Mouse (Mus musculus) neural tube, embryonic 13.5 days (tissue): ENCODE measurements at regions not wholly inside any gene's neighbourhood (a gene's known extent, or its start where the extent isn't known, plus 50 kb on each side); places are given as distances from the start of the nearest gene placed in this dataset.

ENCODE experiments used
- ATAC-seq: fragments of 200-750 bp; cut with Nextera tagmentation; 2 replicates; pipeline ENCODE4 v1.8.0; 2017; ENCODE audit warnings: low read depth, mild to moderate bottlenecking, moderate TSS enrichment, moderate library complexity
- H3K27ac ChIP-seq: fragments of 300-500 bp; sonication (generic); replicated peaks from 2 replicates; pipeline ENCODE4 v1.5.1; 2015; ENCODE audit warnings: moderate library complexity, mild to moderate bottlenecking, inconsistent platforms
- H3K27me3 ChIP-seq: fragments of 300-500 bp; sonication (generic); 2 replicates; pipeline ENCODE4 v1.6.1; 2015; ENCODE audit warnings: mild to moderate bottlenecking, inconsistent platforms
- H3K36me3 ChIP-seq: fragments of 300-500 bp; sonication (generic); 2 replicates; pipeline ENCODE4 v1.6.1; 2015; ENCODE audit warnings: mild to moderate bottlenecking, inconsistent platforms
- H3K4me1 ChIP-seq: fragments of 300-500 bp; sonication (generic); replicated peaks from 2 replicates; pipeline ENCODE4 v1.6.1; 2015; ENCODE audit warnings: inconsistent platforms
- H3K4me2 ChIP-seq: fragments of 300-500 bp; sonication (generic); 2 replicates; pipeline ENCODE4 v1.6.1; 2015; ENCODE audit warnings: inconsistent platforms, mild to moderate bottlenecking, moderate library complexity
- H3K4me3 ChIP-seq: fragments of 300-500 bp; sonication (generic); 2 replicates; pipeline ENCODE4 v1.5.1; 2015; ENCODE audit warnings: mild to moderate bottlenecking, inconsistent platforms
- H3K9ac ChIP-seq: fragments of 300-500 bp; sonication (generic); 2 replicates; pipeline ENCODE4 v1.6.1; 2015; ENCODE audit warnings: moderate library complexity, mild to moderate bottlenecking, inconsistent platforms
- H3K9me3 ChIP-seq: fragments of 300-500 bp; sonication (generic); 2 replicates; pipeline ENCODE4 v1.6.1; 2016; ENCODE audit warnings: inconsistent platforms
- WGBS: fragments of 180-500 bp; shearing (Covaris S2); methylation state at CpG from one replicate; pipeline ENCODE4 v1.1.7; 2015; 5-methylcytosine and 5-hydroxymethylcytosine counted together

GRCm38 (mm10) chr11:24925135-24925534 is 847.3 kb downstream of the Bcl11a start:
- Histone ChIP-seq H3K4me3 (no peak overlapping the region), H3K9ac (no peak overlapping the region), H3K4me2 (no peak overlapping the region), H3K36me3 (no peaks in the 10 kb centered on the region), H3K4me1 (no peaks in the 10 kb centered on the region), H3K27me3 (no peaks in the 10 kb centered on the region), H3K9me3 (no peaks in the 10 kb centered on the region), H3K27ac (no peak overlapping the region)
- no peak for ATAC-seq

GRCm38 (mm10) chr11:24943646-24944045 is 865.8 kb downstream of the Bcl11a start:
- H3K9ac ChIP-seq: no peak overlapping the region
- ATAC-seq: no peak
- H3K4me3 ChIP-seq: no peak overlapping the region
- H3K9me3 ChIP-seq: no peaks in the 10 kb centered on the region
- H3K27me3 ChIP-seq: no peaks in the 10 kb centered on the region
- H3K4me1 ChIP-seq: no peaks in the 10 kb centered on the region
- no peaks in the 10 kb centered on the region for H3K36me3 ChIP-seq
- no peak overlapping the region for H3K27ac ChIP-seq
- H3K4me2 ChIP-seq: no peak overlapping the region

GRCm38 (mm10) chr11:24951161-24951560 is 873.3 kb downstream of the Bcl11a start:
- ATAC-seq: no peak
- H3K4me1 ChIP-seq: no peaks in the 10 kb centered on the region
- H3K9me3 ChIP-seq: peaks cover 3% of the 10 kb centered on the region; the same call in 1 of the 2 replicates

GRCm38 (mm10) chr11:24972359-24972758 is 894.5 kb downstream of the Bcl11a start:
- no peak for ATAC-seq
- WGBS: 78% methylated on average over 2 of the region's 2 CpGs

More at GRCm38 (mm10) chr11:24951161-24951560, 873.3 kb downstream of the Bcl11a start:
- Histone ChIP-seq H3K9ac (no peak overlapping the region), H3K36me3 (no peaks in the 10 kb centered on the region), H3K4me2 (no peak overlapping the region), H3K4me3 (no peak overlapping the region), H3K27ac (no peak overlapping the region), H3K27me3 (no peaks in the 10 kb centered on the region)
- WGBS: 69% methylated on average over 1 of the region's 1 CpGs

GRCm38 (mm10) chr11:24980193-24980665 is 902.4 kb downstream of the Bcl11a start:
- Histone ChIP-seq H3K4me2 (peak overlapping the region; percentile 23), H3K27ac (peak overlapping the region; percentile 35)
- ATAC-seq: 0 out of 2 replicates have a peak, but pooled peaks have one; percentile 32

More at GRCm38 (mm10) chr11:24972359-24972758, 894.5 kb downstream of the Bcl11a start:
- H3K36me3 ChIP-seq: no peaks in the 10 kb centered on the region
- no peak overlapping the region for H3K4me2 ChIP-seq
- no peaks in the 10 kb centered on the region for H3K27me3 ChIP-seq
- no peak overlapping the region for H3K9ac ChIP-seq
- H3K4me1 ChIP-seq: no peaks in the 10 kb centered on the region
- H3K27ac ChIP-seq: no peak overlapping the region
- H3K4me3 ChIP-seq: no peak overlapping the region
- no peaks in the 10 kb centered on the region for H3K9me3 ChIP-seq

GRCm38 (mm10) chr11:24983060-24983629 is 905.3 kb downstream of the Bcl11a start:
- H3K4me1 ChIP-seq: peaks cover 44% of the 10 kb centered on the region
- WGBS: 50% methylated on average over 10 of the region's 10 CpGs
- ATAC-seq: peak; percentile 80; the same call in 1 of the 2 replicates
- no peak overlapping the region for H3K4me2 ChIP-seq
- H3K4me3 ChIP-seq: no peak overlapping the region
- no peaks in the 10 kb centered on the region for H3K36me3 ChIP-seq
- H3K27ac ChIP-seq: peak overlapping the region; percentile 73
- no peaks in the 10 kb centered on the region for H3K9me3 ChIP-seq
- no peak overlapping the region for H3K9ac ChIP-seq
- no peaks in the 10 kb centered on the region for H3K27me3 ChIP-seq

More at GRCm38 (mm10) chr11:24980193-24980665, 902.4 kb downstream of the Bcl11a start:
- Histone ChIP-seq H3K27me3 (no peaks in the 10 kb centered on the region), H3K4me3 (no peak overlapping the region), H3K9ac (no peak overlapping the region), H3K9me3 (no peaks in the 10 kb centered on the region), H3K4me1 (peaks cover 44% of the 10 kb centered on the region), H3K36me3 (no peaks in the 10 kb centered on the region)
- WGBS: 47% methylated on average over 9 of the region's 9 CpGs

- no peaks in the 10 kb centered on the region for H3K27me3 ChIP-seq
- no peak overlapping the region for H3K27ac ChIP-seq
- no peak overlapping the region for H3K4me2 ChIP-seq
- H3K4me3 ChIP-seq: no peak overlapping the region
- H3K9me3 ChIP-seq: no peaks in the 10 kb centered on the region
- no peak for ATAC-seq
- peaks cover 9% of the 10 kb centered on the region; the same call in 1 of the 2 replicates for H3K4me1 ChIP-seq
- H3K36me3 ChIP-seq: no peaks in the 10 kb centered on the region
- no peak overlapping the region for H3K9ac ChIP-seq
- 31% methylated on average over 5 of the region's 5 CpGs for WGBS
These were observed 927.6 kb downstream of the Bcl11a start for GRCm38 (mm10) chr11:25005491-25005890.

GRCm38 (mm10) chr11:25026786-25027185 is 948.9 kb downstream of the Bcl11a start:
- Histone ChIP-seq H3K4me1 (no peaks in the 10 kb centered on the region), H3K4me3 (no peak overlapping the region), H3K36me3 (no peaks in the 10 kb centered on the region), H3K27ac (no peak overlapping the region), H3K27me3 (no peaks in the 10 kb centered on the region), H3K4me2 (no peak overlapping the region), H3K9me3 (no peaks in the 10 kb centered on the region), H3K9ac (no peak overlapping the region)
- no peak for ATAC-seq
- WGBS: 80% methylated on average over 4 of the region's 4 CpGs

GRCm38 (mm10) chr11:25040983-25041382 is 963.1 kb downstream of the Bcl11a start:
- Histone ChIP-seq H3K4me1 (no peaks in the 10 kb centered on the region), H3K9ac (no peak overlapping the region), H3K27me3 (no peaks in the 10 kb centered on the region), H3K9me3 (no peaks in the 10 kb centered on the region), H3K27ac (no peak overlapping the region), H3K36me3 (no peaks in the 10 kb centered on the region), H3K4me2 (no peak overlapping the region), H3K4me3 (no peak overlapping the region)
- ATAC-seq: no peak
- 49% methylated on average over 4 of the region's 4 CpGs for WGBS

GRCm38 (mm10) chr11:25042763-25043162 is 964.9 kb downstream of the Bcl11a start:
- Histone ChIP-seq H3K4me1 (no peaks in the 10 kb centered on the region), H3K27me3 (no peaks in the 10 kb centered on the region), H3K9me3 (no peaks in the 10 kb centered on the region), H3K4me3 (no peak overlapping the region), H3K36me3 (no peaks in the 10 kb centered on the region), H3K9ac (no peak overlapping the region), H3K4me2 (no peak overlapping the region), H3K27ac (no peak overlapping the region)
- 86% methylated on average over 3 of the region's 3 CpGs for WGBS
- ATAC-seq: no peak

- Histone ChIP-seq H3K4me3 (no peak overlapping the region), H3K9me3 (no peaks in the 10 kb centered on the region), H3K27ac (no peak overlapping the region), H3K4me1 (no peaks in the 10 kb centered on the region), H3K4me2 (no peak overlapping the region), H3K9ac (no peak overlapping the region), H3K27me3 (no peaks in the 10 kb centered on the region), H3K36me3 (no peaks in the 10 kb centered on the region)
- 47% methylated on average over 3 of the region's 3 CpGs for WGBS
- ATAC-seq: no peak
These were observed 967.5 kb downstream of the Bcl11a start for GRCm38 (mm10) chr11:25045339-25045738.

GRCm38 (mm10) chr11:25045977-25046376 is 968.1 kb downstream of the Bcl11a start:
- no peak overlapping the region for H3K4me2 ChIP-seq
- H3K4me1 ChIP-seq: no peaks in the 10 kb centered on the region
- H3K27me3 ChIP-seq: no peaks in the 10 kb centered on the region
- ATAC-seq: no peak
- no peaks in the 10 kb centered on the region for H3K9me3 ChIP-seq
- H3K27ac ChIP-seq: no peak overlapping the region
- H3K9ac ChIP-seq: no peak overlapping the region
- H3K36me3 ChIP-seq: no peaks in the 10 kb centered on the region
- WGBS: 69% methylated on average over 7 of the region's 7 CpGs
- H3K4me3 ChIP-seq: no peak overlapping the region

- Histone ChIP-seq H3K4me3 (no peak overlapping the region), H3K9me3 (peaks cover 10% of the 10 kb centered on the region; the same call in 1 of the 2 replicates), H3K4me2 (no peak overlapping the region), H3K36me3 (no peaks in the 10 kb centered on the region), H3K27me3 (no peaks in the 10 kb centered on the region), H3K27ac (no peak overlapping the region), H3K4me1 (peaks cover 13% of the 10 kb centered on the region), H3K9ac (no peak overlapping the region)
- ATAC-seq: no peak
- 71% methylated on average over 2 of the region's 2 CpGs for WGBS
These were observed 977.8 kb downstream of the Bcl11a start for GRCm38 (mm10) chr11:25055698-25056097.
